Comparison of ENCODE assay signal across 21 mouse cellular contexts in genomic region chr11:65846446-65846845, GRCm38 (mm10). TPM values are rescaled to one million over a fixed set of nuclear protein-coding genes. Genes with fewer than 3 reads are reported as not detected.
DNase-seq lines count a peak whose midpoint lies in the region; ATAC-seq and TF ChIP-seq lines count a peak whose summit lies in the region.
"Had no signal": no experiment of that assay in that cellular context is flagged by ENCODE, and none has a peak within 500 bp of the region (broad histone marks: within the 10 kb centered on the region; RNA-seq: fewer than 3 reads in every experiment).

No protein-coding gene starts in this region.

- no peak overlapping the region for H3K4me3 ChIP-seq in stomach, embryonic 14.5 days (ENCODE audit: low read depth, low read length)
- no peak overlapping the region for H3K4me3 ChIP-seq in stomach, postnatal 0 days (ENCODE audit: low read depth, low read length)
- no peak overlapping the region for H3K4me3 ChIP-seq in stomach, embryonic 15.5 days (replicated peaks)

- TF ChIP-seq CTCF in stomach, postnatal 0 days (IDR thresholded peaks at IDR 0.05; ENCODE audit: low read depth) = no peak

- H3K4me1 ChIP-seq in stomach, embryonic 14.5 days (ENCODE audit: control insufficient read depth, insufficient read depth, low read length) = no peaks in the 10 kb centered on the region
- no peaks in the 10 kb centered on the region for H3K4me1 ChIP-seq in stomach, postnatal 0 days (replicated peaks; ENCODE audit: control insufficient read depth, insufficient read depth)
- H3K4me1 ChIP-seq in stomach, embryonic 15.5 days = 0 out of 2 replicates have a peak, but pooled peaks cover 2% of the 10 kb centered on the region

- intact Hi-C loops in heart, postnatal 36 days (cut with DNase I) = no loop called here

- 60% methylated on average over 5 of the region's 5 CpGs for WGBS in stomach, embryonic 14.5 days
- WGBS in stomach, postnatal 0 days = 49% methylated on average over 5 of the region's 5 CpGs
- WGBS in stomach, embryonic 15.5 days = 52% methylated on average over 5 of the region's 5 CpGs

- H3K9me3 ChIP-seq in stomach, embryonic 14.5 days (ENCODE audit: control insufficient read depth, low read depth, low read length) = no peaks in the 10 kb centered on the region
- no peaks in the 10 kb centered on the region for H3K9me3 ChIP-seq in stomach, postnatal 0 days (ENCODE audit: control insufficient read depth, low read length)
- H3K9me3 ChIP-seq in stomach, embryonic 15.5 days = no peaks in the 10 kb centered on the region
- H3K9me3 ChIP-seq: G1E had no signal

- H3K36me3 ChIP-seq in stomach, embryonic 14.5 days (ENCODE audit: control insufficient read depth, insufficient read depth, low read length) = no peaks in the 10 kb centered on the region
- no peaks in the 10 kb centered on the region for H3K36me3 ChIP-seq in stomach, postnatal 0 days (ENCODE audit: control insufficient read depth, insufficient read depth, low read length)
- H3K36me3 ChIP-seq in stomach, embryonic 15.5 days = no peaks in the 10 kb centered on the region
- H3K36me3 ChIP-seq: G1E had no signal

- no peaks in the 10 kb centered on the region for H3K27me3 ChIP-seq in stomach, embryonic 14.5 days (ENCODE audit: control insufficient read depth, insufficient read depth, low read length)
- H3K27me3 ChIP-seq in stomach, postnatal 0 days (ENCODE audit: control insufficient read depth, insufficient read depth, low read length) = no peaks in the 10 kb centered on the region
- H3K27me3 ChIP-seq in stomach, embryonic 15.5 days (replicated peaks) = no peaks in the 10 kb centered on the region
- H3K27me3 ChIP-seq: CH12.LX, Patski had no signal

- no peak overlapping the region for H3K9ac ChIP-seq in stomach, embryonic 14.5 days (replicated peaks; ENCODE audit: low read depth, low read length)
- H3K9ac ChIP-seq in stomach, postnatal 0 days (ENCODE audit: low read length) = no peak overlapping the region
- no peak overlapping the region for H3K9ac ChIP-seq in stomach, embryonic 15.5 days

- H3K27ac ChIP-seq in stomach, embryonic 14.5 days (ENCODE audit: low read length) = no peak overlapping the region
- no peak overlapping the region for H3K27ac ChIP-seq in stomach, postnatal 0 days (replicated peaks)
- H3K27ac ChIP-seq in stomach, embryonic 15.5 days = no peak overlapping the region

- peak; percentile 60 for DNase-seq in heart, adult 11 months
- no peak for DNase-seq in heart, postnatal 36 days
- no peak for DNase-seq in stomach, postnatal 0 days (ENCODE audit: low spot score)
- no peak for DNase-seq in urinary bladder, adult 2 months (ENCODE audit: low spot score)
- DNase-seq: adrenal gland, adult 2 months; adrenal gland, adult 8-10 months; adrenal gland, postnatal 10 days; adrenal gland, postnatal 14 days; adrenal gland, postnatal 25 days; adrenal gland, postnatal 36 days; B cell, adult 2 months; cerebellum, adult 11 months; cerebellum, adult 11-12 months; cerebellum, adult 18-20 months had no signal

- TF ChIP-seq EP300 in stomach, postnatal 0 days (optimal IDR thresholded peaks at IDR 0.05) = no peak

- H3K4me2 ChIP-seq in stomach, embryonic 14.5 days (replicated peaks; ENCODE audit: low read depth, low read length) = no peak overlapping the region
- H3K4me2 ChIP-seq in stomach, postnatal 0 days (replicated peaks; ENCODE audit: low read depth) = no peak overlapping the region
- no peak overlapping the region for H3K4me2 ChIP-seq in stomach, embryonic 15.5 days

- peak; percentile 46; the same call in 1 of the 2 replicates for ATAC-seq in stomach, embryonic 14.5 days (ENCODE audit: insufficient number of reproducible peaks, insufficient read depth, low FRiP score, low read depth)
- no peak for ATAC-seq in stomach, postnatal 0 days (ENCODE audit: low FRiP score, low TSS enrichment)
- peak; percentile 66 for ATAC-seq in stomach, embryonic 15.5 days (ENCODE audit: insufficient read depth, low FRiP score, low read depth)
- ATAC-seq: activated CD4-positive, CD25-positive, alpha-beta regulatory T cell, adult 4 months; CD4-positive, CD25-positive, alpha-beta regulatory T cell, adult 4 months; Patski had no signal

RNA-seq across cellular contexts. Expression of gene Zkscan6, which starts 39.5 kb away (rescaled TPM):
- 1 to 10 TPM; 5.0 to 5.2 TPM for total RNA-seq in heart, postnatal 36 days (2021)
- 14.4 and 15.3 TPM in 2 replicates for polyA plus RNA-seq in stomach, embryonic 14.5 days (2014; fragmentation: Nextera tagmentation; extraction: Ambion mirVana)
- 11.0 TPM in 2 replicates for polyA plus RNA-seq in stomach, postnatal 0 days (2015; fragmentation: Nextera tagmentation; extraction: Ambion mirVana)
- polyA plus RNA-seq in stomach, embryonic 15.5 days (2015; fragmentation: Nextera tagmentation; extraction: Ambion mirVana) = 12.8 and 14.7 TPM in 2 replicates
- polyA plus RNA-seq in urinary bladder, adult 2 months (2012; rRNA removed) = 9.6 and 9.7 TPM in 2 replicates

RNA-seq across cellular contexts. Expression of gene Map2k4, which starts 58.3 kb away (rescaled TPM):
- total RNA-seq in heart, postnatal 36 days (2021) = 10 to 100 TPM; 42.5 to 44.8 TPM
- polyA plus RNA-seq in stomach, embryonic 14.5 days (2014; fragmentation: Nextera tagmentation; extraction: Ambion mirVana) = 77.7 and 77.9 TPM in 2 replicates
- polyA plus RNA-seq in stomach, postnatal 0 days (2015; fragmentation: Nextera tagmentation; extraction: Ambion mirVana) = 44.9 and 47.1 TPM in 2 replicates
- polyA plus RNA-seq in stomach, embryonic 15.5 days (2015; fragmentation: Nextera tagmentation; extraction: Ambion mirVana) = 54.0 and 55.3 TPM in 2 replicates
- polyA plus RNA-seq in urinary bladder, adult 2 months (2012; rRNA removed) = 40.1 and 45.9 TPM in 2 replicates
